Mouse (Mus musculus) ovary, postnatal 14 days (tissue): ENCODE results near the gene Hspe1.
"Not testable (repeated sequence)": the region's sequence is repeated elsewhere in the genome, so short reads cannot be mapped to it uniquely, and the experiment has no call there.

Source experiments
- DNase-seq: peaks from one replicate; pipeline ENCODE4 v3.0.0; 2022; ENCODE audit warnings: low spot score

Hspe1 gene

GRCm38 (mm10) chr1:55087932-55088610 lies at the start of gene Hspe1, which contains the start of gene Hspd1:
Gene Hspe1 (plus strand): TSS chr1:55088132.
Gene Hspd1 (minus strand): TSS chr1:55088243.
- peak; percentile 98 for DNase-seq

- no peak for DNase-seq
Measured at GRCm38 (mm10) chr1:55039944-55040343, 48.0 kb upstream of the Hspe1 start.

DNA sequence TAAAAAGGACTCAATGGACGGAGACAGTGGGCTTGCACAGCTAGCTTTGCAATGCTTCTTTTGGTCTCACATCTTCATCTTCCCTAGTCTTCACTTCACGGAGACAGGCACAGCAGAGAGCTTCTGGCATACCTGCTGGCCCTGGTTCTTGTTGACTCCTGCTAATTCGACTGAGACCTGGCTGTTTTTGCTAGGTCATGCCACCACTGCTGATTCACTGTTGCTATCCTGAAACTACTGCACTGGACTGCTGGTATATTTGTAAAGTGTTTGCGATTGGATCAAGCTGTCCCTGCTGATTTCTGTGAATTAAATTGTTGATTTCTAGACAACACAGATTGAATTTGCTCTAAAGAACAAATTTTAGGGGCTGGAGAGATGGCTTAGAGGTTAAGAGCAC lies 46.2 kb upstream of the Hspe1 start:
- no peak for DNase-seq

DNA sequence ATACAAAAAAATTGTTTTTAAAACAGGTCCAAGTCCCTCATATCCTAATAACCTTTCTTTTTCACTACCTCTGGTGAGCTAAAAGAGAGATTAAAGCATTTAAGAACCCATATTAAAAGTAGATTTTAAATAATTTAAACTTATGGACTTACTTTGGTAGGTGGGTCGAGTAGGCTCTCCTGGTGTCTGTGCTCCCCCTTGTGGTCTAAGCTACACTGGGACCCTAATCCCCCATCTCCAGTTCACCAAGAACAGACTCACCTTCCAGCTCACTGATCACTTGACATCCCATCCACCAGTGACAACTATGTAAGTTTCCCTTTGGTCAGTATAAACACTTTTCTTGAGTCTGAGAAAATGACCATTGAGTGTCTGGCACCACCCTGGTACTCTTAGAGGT lies 45.7 kb upstream of the Hspe1 start:
- DNase-seq = no peak

DNA sequence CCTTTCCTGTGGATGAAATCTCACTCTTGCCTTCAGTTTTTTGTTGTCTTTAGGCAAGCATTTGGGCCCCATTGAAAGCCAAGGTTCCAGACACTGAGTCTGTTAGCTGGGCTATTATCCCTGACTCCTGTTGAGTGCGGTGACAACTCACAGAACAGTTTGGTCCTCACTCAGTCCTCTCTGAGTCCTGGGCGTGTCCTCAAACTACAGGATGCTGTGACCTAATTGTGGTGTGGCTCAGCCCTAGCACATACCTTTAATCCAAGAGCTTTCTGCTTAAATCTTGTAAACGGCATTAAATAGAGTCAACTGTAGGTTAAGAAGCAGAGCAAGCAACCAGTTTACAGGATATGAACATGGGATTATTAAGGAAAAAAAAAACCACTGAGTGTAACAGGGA lies 44.8 kb upstream of the Hspe1 start:
- no peak for DNase-seq

- DNase-seq = no peak
Measured at GRCm38 (mm10) chr1:55048841-55049587, 38.9 kb upstream of the Hspe1 start.

GRCm38 (mm10) chr1:55051671-55052070 lies 36.3 kb upstream of the Hspe1 start:
- no peak for DNase-seq

DNA sequence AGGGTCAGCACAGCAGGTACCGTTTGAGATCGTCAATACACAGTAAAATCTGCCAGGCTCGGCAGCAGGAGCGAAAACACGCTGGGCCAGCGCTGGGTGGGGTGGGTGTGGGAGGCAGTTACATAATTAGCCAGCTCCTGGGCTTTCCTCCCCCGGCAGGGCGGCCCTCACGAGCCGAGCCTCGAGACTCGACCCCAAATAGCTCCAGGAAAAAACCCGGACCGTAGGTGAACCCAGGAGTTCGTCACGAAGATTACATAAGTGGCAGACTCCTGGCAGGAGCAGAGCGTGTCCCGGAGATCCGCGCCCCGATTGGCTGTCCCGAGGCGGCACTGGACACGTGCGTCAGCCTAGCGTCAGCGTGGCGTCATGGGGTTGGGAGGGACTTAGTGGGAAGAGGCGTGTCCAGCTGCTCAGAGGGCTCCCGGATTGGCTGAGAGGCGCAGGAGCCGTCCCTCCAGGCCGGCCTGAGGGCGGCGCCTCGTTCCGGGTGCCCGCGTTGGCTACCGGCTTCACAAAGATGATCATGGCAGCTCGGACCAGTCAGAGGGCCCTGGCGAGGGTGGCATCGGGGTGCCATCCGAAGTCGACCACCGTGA lies 35.5 kb upstream of the Hspe1 start, which contains the start of gene Coq10b:
TSS of gene Coq10b (plus strand) at position 416 of the 599 bp plus-strand sequence.
- DNase-seq = peak; percentile 99

- DNase-seq = peak; percentile 52
Measured at GRCm38 (mm10) chr1:55053005-55053404, 34.9 kb upstream of the Hspe1 start.

DNA sequence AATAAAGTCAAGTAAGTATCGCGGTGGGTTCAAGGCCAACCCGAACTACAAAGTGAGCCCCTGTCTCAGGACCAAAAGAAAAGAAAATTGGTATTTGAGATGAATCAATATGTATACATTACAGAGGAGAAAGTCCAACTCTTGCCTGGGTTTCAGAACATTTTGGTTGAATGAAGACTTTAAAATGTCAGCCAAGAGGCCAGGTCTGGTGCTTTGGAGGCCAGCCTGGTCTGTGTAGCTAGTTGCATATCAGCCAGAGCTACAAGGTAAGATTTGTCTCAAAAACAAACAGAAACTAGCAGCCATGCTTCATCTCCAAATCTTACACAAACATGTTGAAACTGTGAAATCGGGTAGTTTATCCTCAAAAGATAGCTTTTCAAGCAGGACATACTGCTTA lies 34.3 kb upstream of the Hspe1 start:
- no peak for DNase-seq

DNA sequence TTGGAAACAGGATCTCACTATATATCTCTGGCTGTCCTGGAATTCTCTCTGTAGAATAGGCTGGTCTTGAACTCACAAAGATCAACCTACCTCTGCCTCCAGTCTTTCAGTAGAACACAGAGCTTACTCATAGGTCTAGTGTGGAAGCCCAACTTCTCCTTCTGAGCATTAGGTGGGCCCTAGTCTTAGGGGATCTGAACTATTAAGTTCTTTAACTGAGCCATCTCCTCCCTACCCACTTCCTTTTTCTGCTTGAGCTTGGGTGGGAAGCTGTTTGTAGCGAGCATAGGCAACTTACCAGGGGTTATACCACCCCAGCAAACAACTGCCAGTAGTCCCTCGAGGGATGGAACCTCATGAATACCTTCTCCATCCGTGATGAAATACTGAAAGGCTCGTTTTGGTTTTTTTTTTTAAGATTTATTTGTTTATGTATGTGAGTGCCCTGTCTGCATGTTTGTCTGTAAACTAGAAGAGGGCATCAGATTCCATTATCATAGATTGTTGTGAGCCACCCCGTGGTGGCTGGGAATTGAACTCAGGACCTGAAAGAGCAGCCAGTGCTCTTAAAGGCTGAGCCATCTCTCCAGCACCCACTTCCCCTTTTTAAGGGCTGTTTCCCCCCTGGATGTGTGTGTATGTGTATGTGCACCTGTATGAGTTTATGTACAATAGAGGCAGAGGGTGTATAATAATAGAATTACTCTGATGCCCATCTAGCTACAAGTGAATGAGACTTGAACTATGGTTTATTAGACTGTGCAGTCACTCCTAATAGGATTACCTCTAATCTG lies 32.4 kb upstream of the Hspe1 start:
- no peak for DNase-seq

- not testable (repeated sequence) for DNase-seq
Measured at GRCm38 (mm10) chr1:55058383-55058782, 29.5 kb upstream of the Hspe1 start.

DNA sequence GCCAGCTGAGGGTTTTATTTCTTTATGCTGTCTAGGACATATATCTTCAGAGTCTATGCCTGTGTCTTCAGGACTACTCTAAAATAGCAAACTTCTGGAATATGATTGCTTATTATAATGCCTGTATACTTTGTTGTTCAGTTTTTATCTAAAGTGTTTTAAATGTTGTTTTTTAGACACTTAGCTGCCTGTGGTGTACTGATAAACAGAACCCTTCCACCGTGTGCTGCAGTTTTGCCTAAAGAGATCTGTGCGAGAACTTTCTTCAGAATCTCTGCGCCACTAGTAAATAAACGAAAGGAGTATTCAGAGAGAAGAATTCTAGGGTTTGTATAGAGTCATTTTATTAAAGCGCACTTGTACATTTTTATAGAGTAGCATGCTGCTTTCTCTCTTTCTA lies 26.8 kb upstream of the Hspe1 start:
- no peak for DNase-seq

DNA sequence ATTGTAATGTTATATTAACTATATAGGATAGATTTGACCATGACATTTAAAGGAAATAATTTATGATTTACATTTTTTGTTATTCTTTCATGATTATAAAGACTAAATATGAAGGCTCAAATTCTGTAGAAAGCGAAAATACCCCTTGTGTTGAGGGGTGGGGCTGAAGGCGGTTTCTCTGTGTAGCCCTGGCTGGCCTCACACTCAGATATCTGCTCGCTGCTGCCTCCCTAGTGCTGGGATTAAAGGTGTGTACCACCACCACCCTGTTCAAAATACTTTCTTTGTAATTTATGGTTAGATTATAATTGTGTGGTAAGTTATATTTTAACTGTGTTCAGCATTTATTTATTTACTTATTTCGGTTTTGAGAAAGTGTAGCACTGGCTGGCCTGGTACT lies 26.2 kb upstream of the Hspe1 start:
- DNase-seq = no peak

DNA sequence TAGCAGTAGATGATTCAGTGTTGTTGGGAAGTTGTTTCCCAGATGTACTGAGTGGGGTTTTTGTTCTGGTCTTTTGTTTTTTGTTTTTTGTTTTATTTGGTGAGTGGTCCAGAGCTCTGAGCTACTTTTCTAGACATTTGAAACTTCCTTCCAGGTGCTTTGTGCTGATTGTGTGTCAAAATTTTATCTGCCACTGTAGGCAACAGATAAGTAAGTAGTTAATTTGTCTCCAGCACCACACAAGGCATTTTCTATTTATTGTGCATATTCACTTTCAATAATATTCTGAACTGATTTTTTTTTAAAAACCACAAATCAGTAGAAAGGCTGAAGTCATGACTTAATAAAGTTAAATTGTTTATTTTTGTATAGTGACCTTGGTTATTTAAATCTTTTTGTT lies 15.6 kb upstream of the Hspe1 start:
- DNase-seq = not testable (repeated sequence)

GRCm38 (mm10) chr1:55074757-55075156 lies 13.2 kb upstream of the Hspe1 start:
- no peak for DNase-seq

GRCm38 (mm10) chr1:55075652-55076394 lies 12.1 kb upstream of the Hspe1 start:
- no peak for DNase-seq

- DNase-seq = no peak
Measured at GRCm38 (mm10) chr1:55076395-55076743, 11.6 kb upstream of the Hspe1 start.

- no peak for DNase-seq
Measured at GRCm38 (mm10) chr1:55076849-55077516, 10.9 kb upstream of the Hspe1 start.

- no peak for DNase-seq
Measured at GRCm38 (mm10) chr1:55079677-55080076, 8.3 kb upstream of the Hspe1 start.

DNA sequence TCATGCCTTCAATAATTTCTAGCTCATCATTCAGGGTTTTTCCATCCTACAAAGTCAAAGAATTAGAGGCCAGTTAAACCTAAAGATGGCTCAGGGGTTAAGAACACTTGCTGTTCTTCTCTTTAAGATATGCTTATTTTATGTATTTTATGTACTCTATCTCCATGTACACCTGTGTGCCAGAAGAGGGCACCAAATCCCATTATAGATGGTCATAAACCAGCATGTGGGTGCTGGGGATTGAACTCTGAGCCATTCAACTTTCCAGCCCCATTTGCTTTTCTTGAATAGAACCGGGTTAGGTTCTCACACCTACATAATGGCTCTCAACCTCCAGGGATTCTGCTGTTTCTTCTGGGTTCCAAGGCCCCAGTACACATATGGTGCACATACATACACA lies 5.8 kb upstream of the Hspe1 start:
- DNase-seq = no peak
